Mouse (Mus musculus): ENCODE data around the gene Ch25h. TPM values are rescaled to one million over a fixed set of nuclear protein-coding genes. Genes with fewer than 3 reads are reported as not detected.

Ch25h gene
- polyA plus RNA-seq (2012; fragmentation: generic; extraction: Trizol) = under 1 TPM in 1 of 2 experiments, not detected in 1; 0.17 TPM

GRCm38 (mm10) chr19:34474991-34475971 lies at the start of gene Ch25h:
Gene Ch25h, minus strand, starts transcription at chr19:34475164.

Other genes with a start within 250 kb of the Ch25h start
- 100 to 1,000 TPM; 163 to 208 TPM for gene Acta2, start 219.6 kb downstream of the Ch25h start, polyA plus RNA-seq (2012; fragmentation: generic; extraction: Trizol)
- gene Fas, start 184.5 kb downstream of the Ch25h start, polyA plus RNA-seq (2012; fragmentation: generic; extraction: Trizol) = 10 to 100 TPM in 1 of 2 experiments, under 1 TPM in 1; 0.96 to 12.4 TPM
- 100 to 1,000 TPM in 1 of 2 experiments, 1 to 10 TPM in 1; 5.8 to 110 TPM for gene Lipa, start 52.3 kb upstream of the Ch25h start, polyA plus RNA-seq (2012; fragmentation: generic; extraction: Trizol)
- 1 to 10 TPM in 1 of 2 experiments, under 1 TPM in 1; 0.27 to 2.7 TPM for gene Ifit2, start 75.5 kb upstream of the Ch25h start, polyA plus RNA-seq (2012; fragmentation: generic; extraction: Trizol)
- gene Ifit3, start 108.4 kb upstream of the Ch25h start, polyA plus RNA-seq (2012; fragmentation: generic; extraction: Trizol) = 10 to 100 TPM in 1 of 2 experiments, under 1 TPM in 1; 0.20 to 32.7 TPM
- gene Ifit1bl1, start 126.8 kb upstream of the Ch25h start, polyA plus RNA-seq (2012; fragmentation: generic; extraction: Trizol) = under 1 TPM; 0.01 to 0.44 TPM
- 1 to 10 TPM in 1 of 2 experiments, under 1 TPM in 1; 0.09 to 8.8 TPM for gene Ifit3b, start 132.8 kb upstream of the Ch25h start, polyA plus RNA-seq (2012; fragmentation: generic; extraction: Trizol)
- under 1 TPM in 1 of 2 experiments, not detected in 1; 0.18 TPM for gene Ifit1bl2, start 165.6 kb upstream of the Ch25h start, polyA plus RNA-seq (2012; fragmentation: generic; extraction: Trizol)
- 1 to 10 TPM in 1 of 2 experiments, under 1 TPM in 1; 0.08 to 7.0 TPM for gene Ifit1, start 165.7 kb upstream of the Ch25h start, polyA plus RNA-seq (2012; fragmentation: generic; extraction: Trizol)

All from C3H10T1/2 (cell line).